Mouse (Mus musculus) megakaryocyte-erythroid progenitor cell, adult 5-6 weeks (primary cell): ENCODE results near the gene Usp7. TPM values are rescaled to one million over a fixed set of nuclear protein-coding genes. Genes with fewer than 3 reads are reported as not detected.

Experiments used
- ATAC-seq: replicated peaks from 2 replicates; pipeline ENCODE4 v1.8.0; 2016; ENCODE audit warnings: mild to moderate bottlenecking, inconsistent platforms; ENCODE audit not compliant: severe bottlenecking, poor library complexity, low FRiP score, low TSS enrichment
- total RNA-seq, 2 experiments: library from RNA; stranded (forward) in 1 of 2; stranded (reverse) in 1 of 2; fragments of 200-1000, 215-1000 nt in 1 of 2; fragments of >200 nt in 1 of 2; fragmentation: Nextera tagmentation in 1 of 2; gene quantifications; 2 replicates each; pipeline ENCODE4 v1.2.3; 2014 to 2017

Usp7 gene
- total RNA-seq, 2 experiments from 2014 or later, result 196 to 202 TPM

- no peak for ATAC-seq
These were observed 111.6 kb downstream of the Usp7 start, which contains the start of gene Gm5767 for GRCm38 (mm10) chr16:8680470-8680869. TSS of gene Gm5767 (plus strand) at chr16:8680770.

GRCm38 (mm10) chr16:8679780-8680179 lies 112.3 kb downstream of the Usp7 start:
- no peak for ATAC-seq

- ATAC-seq, result peak; percentile 69
These were observed 113.4 kb downstream of the Usp7 start for GRCm38 (mm10) chr16:8678676-8679075.

- peak; percentile 36 for ATAC-seq
These were observed 114.1 kb downstream of the Usp7 start for GRCm38 (mm10) chr16:8678035-8678434.

- ATAC-seq, result peak; percentile 21; the same call in 1 of the 2 replicates
These were observed 115.3 kb downstream of the Usp7 start for GRCm38 (mm10) chr16:8676800-8677199.

GRCm38 (mm10) chr16:8676228-8676627 lies 115.9 kb downstream of the Usp7 start:
- peak; percentile 27; the same call in 1 of the 2 replicates for ATAC-seq

- ATAC-seq, result no peak
These were observed 116.5 kb downstream of the Usp7 start for GRCm38 (mm10) chr16:8675559-8675958.

GRCm38 (mm10) chr16:8674165-8674564 lies 117.9 kb downstream of the Usp7 start:
- no peak for ATAC-seq

GRCm38 (mm10) chr16:8673343-8673742 lies 118.8 kb downstream of the Usp7 start:
- no peak for ATAC-seq

- no peak for ATAC-seq
These were observed 119.3 kb downstream of the Usp7 start for GRCm38 (mm10) chr16:8672811-8673210.

- ATAC-seq, result no peak
These were observed 119.8 kb downstream of the Usp7 start for GRCm38 (mm10) chr16:8672350-8672687.

GRCm38 (mm10) chr16:8671551-8672349 lies 120.4 kb downstream of the Usp7 start, which contains the start of gene Carhsp1:
TSS of gene Carhsp1 (minus strand) at chr16:8672155.
- ATAC-seq, result peak; percentile 71

- no peak for ATAC-seq
These were observed 121.8 kb downstream of the Usp7 start for GRCm38 (mm10) chr16:8670041-8671035.

GRCm38 (mm10) chr16:8669432-8669831 lies 122.7 kb downstream of the Usp7 start:
- no peak for ATAC-seq

GRCm38 (mm10) chr16:8668386-8668785 lies 123.7 kb downstream of the Usp7 start:
- no peak for ATAC-seq

- no peak for ATAC-seq
These were observed 124.3 kb downstream of the Usp7 start for GRCm38 (mm10) chr16:8667814-8668213.

- no peak for ATAC-seq
These were observed 124.8 kb downstream of the Usp7 start for GRCm38 (mm10) chr16:8667261-8667660.

GRCm38 (mm10) chr16:8666452-8666851 lies 125.7 kb downstream of the Usp7 start:
- ATAC-seq, result no peak

GRCm38 (mm10) chr16:8665367-8665766 lies 126.7 kb downstream of the Usp7 start:
- ATAC-seq, result no peak
